Mouse (Mus musculus): Measurements from ENCODE around the gene Ivd.

Gene Ivd

GRCm38 (mm10) chr2:118861454-118862339 lies at the start of gene Ivd:
Gene Ivd, plus strand, starts transcription at chr2:118861954.
- DNase-seq (ENCODE audit: low spot score in 2 of 2): peak; percentile 94 to 96

- no peak for DNase-seq (ENCODE audit: low spot score in 2 of 2)
Measured at GRCm38 (mm10) chr2:118812724-118813123, 49.0 kb upstream of the Ivd start.

GRCm38 (mm10) chr2:118813981-118814836 lies 47.5 kb upstream of the Ivd start, which contains the start of gene Knstrn:
Gene Knstrn, plus strand, starts transcription at chr2:118814003.
- peak; percentile 81 to 88 for DNase-seq (ENCODE audit: low spot score in 2 of 2)

- DNase-seq (ENCODE audit: low spot score in 2 of 2): no peak
Measured at GRCm38 (mm10) chr2:118822800-118823199, 39.0 kb upstream of the Ivd start.

GRCm38 (mm10) chr2:118824396-118824795 lies 37.4 kb upstream of the Ivd start:
- no peak for DNase-seq (ENCODE audit: low spot score in 2 of 2)

GRCm38 (mm10) chr2:118829096-118829495 lies 32.7 kb upstream of the Ivd start:
- DNase-seq (ENCODE audit: low spot score in 2 of 2): no peak

GRCm38 (mm10) chr2:118834061-118834460 lies 27.7 kb upstream of the Ivd start:
- DNase-seq (ENCODE audit: low spot score in 2 of 2): no peak

- DNase-seq (ENCODE audit: low spot score in 2 of 2): no peak
Measured at GRCm38 (mm10) chr2:118835115-118835514, 26.6 kb upstream of the Ivd start.

- DNase-seq (ENCODE audit: low spot score in 2 of 2): no peak
Measured at GRCm38 (mm10) chr2:118838330-118838729, 23.4 kb upstream of the Ivd start.

GRCm38 (mm10) chr2:118841186-118841585 lies 20.6 kb upstream of the Ivd start:
- no peak for DNase-seq (ENCODE audit: low spot score in 2 of 2)

GRCm38 (mm10) chr2:118841774-118842173 lies 20.0 kb upstream of the Ivd start:
- DNase-seq (ENCODE audit: low spot score in 2 of 2): no peak

GRCm38 (mm10) chr2:118844427-118844826 lies 17.3 kb upstream of the Ivd start:
- DNase-seq (ENCODE audit: low spot score in 2 of 2): no peak

- DNase-seq (ENCODE audit: low spot score in 2 of 2): no peak
Measured at GRCm38 (mm10) chr2:118846246-118846645, 15.5 kb upstream of the Ivd start.

GRCm38 (mm10) chr2:118851756-118852155 lies 10.0 kb upstream of the Ivd start:
- no peak for DNase-seq (ENCODE audit: low spot score in 2 of 2)

GRCm38 (mm10) chr2:118862340-118862675 lies 554 bp downstream of the Ivd start:
- DNase-seq (ENCODE audit: low spot score in 2 of 2): no peak

GRCm38 (mm10) chr2:118870601-118871000 lies 8.8 kb downstream of the Ivd start:
- DNase-seq (ENCODE audit: low spot score in 2 of 2): no peak

GRCm38 (mm10) chr2:118871032-118871431 lies 9.3 kb downstream of the Ivd start:
- no peak for DNase-seq (ENCODE audit: low spot score in 2 of 2)

GRCm38 (mm10) chr2:118873018-118873417 lies 11.3 kb downstream of the Ivd start:
- DNase-seq (ENCODE audit: low spot score in 2 of 2): no peak

- DNase-seq (ENCODE audit: low spot score in 2 of 2): no peak
Measured at GRCm38 (mm10) chr2:118873890-118874430, 12.2 kb downstream of the Ivd start.

- no peak for DNase-seq (ENCODE audit: low spot score in 2 of 2)
Measured at GRCm38 (mm10) chr2:118875316-118875715, 13.6 kb downstream of the Ivd start.

- DNase-seq (ENCODE audit: low spot score in 2 of 2): no peak
Measured at GRCm38 (mm10) chr2:118876453-118876852, 14.7 kb downstream of the Ivd start.

- no peak for DNase-seq (ENCODE audit: low spot score in 2 of 2)
Measured at GRCm38 (mm10) chr2:118881019-118881418, 19.3 kb downstream of the Ivd start.

Data from heart, adult 9 months (tissue).